Mouse (Mus musculus): Measurements from ENCODE around the gene Ear1. TPM values are rescaled to one million over a fixed set of nuclear protein-coding genes. Genes with fewer than 3 reads are reported as not detected.

Ear1 gene
- polyA plus RNA-seq, 1 experiment from 2014 or later: not detected

Other genes starting within 250 kb of the Ear1 start
- not detected in 2 replicates for gene Gm8165, start 198.3 kb downstream of the Ear1 start, polyA plus RNA-seq (2014; fragmentation: Nextera tagmentation; extraction: Ambion mirVana)
- gene Gm7324, start 177.7 kb downstream of the Ear1 start, polyA plus RNA-seq (2014; fragmentation: Nextera tagmentation; extraction: Ambion mirVana): 1.5 and 2.2 TPM in 2 replicates
- gene Gm16506, start 148.0 kb downstream of the Ear1 start, polyA plus RNA-seq (2014; fragmentation: Nextera tagmentation; extraction: Ambion mirVana): not detected in 2 replicates
- not detected in 2 replicates for gene Gm6526, start 127.7 kb downstream of the Ear1 start, polyA plus RNA-seq (2014; fragmentation: Nextera tagmentation; extraction: Ambion mirVana)
- gene Gm8180, start 90.8 kb downstream of the Ear1 start, polyA plus RNA-seq (2014; fragmentation: Nextera tagmentation; extraction: Ambion mirVana): not detected in 2 replicates
- not detected in 2 replicates for gene Ear10, start 48.0 kb upstream of the Ear1 start, polyA plus RNA-seq (2014; fragmentation: Nextera tagmentation; extraction: Ambion mirVana)
- 6.0 and 6.2 TPM in 2 replicates for gene Gm8113, start 49.9 kb upstream of the Ear1 start, polyA plus RNA-seq (2014; fragmentation: Nextera tagmentation; extraction: Ambion mirVana)
- gene Ang5, start 81.6 kb upstream of the Ear1 start, polyA plus RNA-seq (2014; fragmentation: Nextera tagmentation; extraction: Ambion mirVana): not detected in 2 replicates
- gene Ang6, start 126.8 kb upstream of the Ear1 start, polyA plus RNA-seq (2014; fragmentation: Nextera tagmentation; extraction: Ambion mirVana): not detected in 2 replicates
- gene Ear2, start 227.1 kb upstream of the Ear1 start, polyA plus RNA-seq (2014; fragmentation: Nextera tagmentation; extraction: Ambion mirVana): not detected in 2 replicates
- not detected in 2 replicates for gene Gm3327, start 248.3 kb upstream of the Ear1 start, polyA plus RNA-seq (2014; fragmentation: Nextera tagmentation; extraction: Ambion mirVana)

Data from forebrain, embryonic 14.5 days (tissue).